Mouse (Mus musculus) heart, embryonic 13.5 days (tissue): ENCODE data around the gene Olfr718-ps1. TPM values are rescaled to one million over a fixed set of nuclear protein-coding genes. Genes with fewer than 3 reads are reported as not detected.
A peak's percentile ranks its signal among the peaks of the same experiment; 100 is the strongest.
"Not testable (repeated sequence)": the region's sequence is repeated elsewhere in the genome, so short reads cannot be mapped to it uniquely, and the experiment has no call there.

Source experiments
- ATAC-seq: fragments of 200-750 bp; cut with Nextera tagmentation; 2 replicates; pipeline ENCODE4 v1.8.0; 2017; ENCODE audit warnings: moderate TSS enrichment; ENCODE audit not compliant: insufficient number of reproducible peaks, low FRiP score, low TSS enrichment; ENCODE audit errors: extremely low read depth
- H3K27ac ChIP-seq: fragments of 300-500 bp; sonication (generic); replicated peaks from 2 replicates; pipeline ENCODE4 v1.5.1; 2015; ENCODE audit warnings: moderate library complexity, mild to moderate bottlenecking, inconsistent platforms
- H3K27me3 ChIP-seq: fragments of 300-500 bp; sonication (generic); replicated peaks from 2 replicates; pipeline ENCODE4 v1.6.1; 2015; ENCODE audit warnings: mild to moderate bottlenecking, inconsistent platforms
- H3K36me3 ChIP-seq: fragments of 300-500 bp; sonication (generic); 2 replicates; pipeline ENCODE4 v1.6.1; 2015; ENCODE audit warnings: mild to moderate bottlenecking, inconsistent platforms
- H3K4me1 ChIP-seq: fragments of 300-500 bp; sonication (generic); 2 replicates; pipeline ENCODE4 v1.6.1; 2015; ENCODE audit warnings: inconsistent platforms
- H3K4me2 ChIP-seq: fragments of 300-500 bp; sonication (generic); 2 replicates; pipeline ENCODE4 v1.6.1; 2015; ENCODE audit warnings: inconsistent platforms, mild to moderate bottlenecking, moderate library complexity
- H3K4me3 ChIP-seq: fragments of 300-500 bp; sonication (generic); 2 replicates; pipeline ENCODE4 v1.5.1; 2015; ENCODE audit warnings: moderate library complexity, mild to moderate bottlenecking, inconsistent platforms
- H3K9ac ChIP-seq: fragments of 300-500 bp; sonication (generic); 2 replicates; pipeline ENCODE4 v1.6.1; 2015; ENCODE audit warnings: inconsistent platforms, mild to moderate bottlenecking, moderate library complexity
- H3K9me3 ChIP-seq: fragments of 300-500 bp; sonication (generic); 2 replicates; pipeline ENCODE4 v1.6.1; 2016; ENCODE audit warnings: inconsistent platforms
- WGBS: fragments of 180-500 bp; shearing (Covaris S2); methylation state at CpG from one replicate; pipeline ENCODE4 v1.1.7; 2015; ENCODE audit warnings: mixed read lengths; 5-methylcytosine and 5-hydroxymethylcytosine counted together
- polyA plus RNA-seq: library from polyadenylated mRNA; unstranded; fragments of >200 nt; fragmentation: Nextera tagmentation; extraction: Ambion mirVana; gene quantifications from 2 replicates; pipeline ENCODE4 v1.2.1, GENCODE M21; 2015

Gene Olfr718-ps1
- not detected in 2 replicates for polyA plus RNA-seq

GRCm38 (mm10) chr5:143147481-143147880, at the start of gene Olfr718-ps1:
Gene Olfr718-ps1, minus strand, starts transcription at chr5:143147581.
- no peak within 1 kb of the TSS for H3K4me3 ChIP-seq
- no peak within 1 kb of the TSS for H3K9ac ChIP-seq
- H3K27me3 ChIP-seq: peaks cover 7% of the 10 kb centered on the region; the same call in 1 of the 2 replicates
- H3K36me3 ChIP-seq: no peaks in the 10 kb centered on the region
- 61% methylated on average over 3 of the region's 3 CpGs for WGBS
- H3K27ac ChIP-seq: no peak within 1 kb of the TSS
- no peak within 1 kb of the TSS for H3K4me2 ChIP-seq
- no peak for ATAC-seq
- H3K9me3 ChIP-seq: peaks cover 7% of the 10 kb centered on the region
- H3K4me1 ChIP-seq: no peaks in the 10 kb centered on the region

- Histone ChIP-seq H3K27me3 (peaks cover 13% of the 10 kb centered on the region; the same call in 1 of the 2 replicates), H3K36me3 (no peaks in the 10 kb centered on the region), H3K4me1 (no peaks in the 10 kb centered on the region), H3K9ac (no peak overlapping the region), H3K27ac (no peak overlapping the region), H3K4me2 (no peak overlapping the region), H3K9me3 (no peaks in the 10 kb centered on the region), H3K4me3 (no peak overlapping the region)
- WGBS: 73% methylated on average over 4 of the region's 4 CpGs
- no peak for ATAC-seq
Measured at GRCm38 (mm10) chr5:143196506-143196905, 49.1 kb upstream of the Olfr718-ps1 start.

DNA sequence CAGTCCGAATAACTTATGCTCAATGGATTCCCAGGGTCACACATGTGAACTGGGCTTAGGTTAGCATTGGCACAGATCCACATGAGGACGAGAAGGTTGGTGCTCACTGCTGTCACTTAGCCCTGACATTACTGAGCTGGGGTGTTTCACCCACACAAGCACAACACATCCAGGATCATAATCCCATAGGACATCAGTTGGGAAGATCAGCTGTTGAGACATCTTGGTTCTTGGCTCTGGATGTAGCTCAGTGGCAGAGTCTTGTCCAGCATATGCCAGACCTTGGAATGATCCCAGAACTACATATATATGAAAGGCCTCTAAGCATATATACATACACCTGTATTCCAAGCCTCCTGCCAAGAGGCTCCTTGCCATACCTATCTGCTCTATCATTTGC, 47.8 kb upstream of the Olfr718-ps1 start:
- WGBS: 71% methylated on average over 2 of the region's 2 CpGs
- Histone ChIP-seq H3K4me2 (no peak overlapping the region), H3K9ac (no peak overlapping the region), H3K27me3 (peaks cover 15% of the 10 kb centered on the region; the same call in 1 of the 2 replicates), H3K36me3 (no peaks in the 10 kb centered on the region), H3K4me1 (no peaks in the 10 kb centered on the region), H3K4me3 (no peak overlapping the region), H3K27ac (no peak overlapping the region), H3K9me3 (no peaks in the 10 kb centered on the region)
- ATAC-seq: no peak

GRCm38 (mm10) chr5:143194747-143195146, 47.4 kb upstream of the Olfr718-ps1 start:
- H3K4me1 ChIP-seq, H3K9me3 ChIP-seq, H3K4me2 ChIP-seq, H3K4me3 ChIP-seq, H3K27ac ChIP-seq, H3K9ac ChIP-seq, ATAC-seq, H3K36me3 ChIP-seq: not testable (repeated sequence)
- peaks cover 15% of the 10 kb centered on the region; the same call in 1 of the 2 replicates for H3K27me3 ChIP-seq
- WGBS: 57% methylated on average over 8 of the region's 8 CpGs

DNA sequence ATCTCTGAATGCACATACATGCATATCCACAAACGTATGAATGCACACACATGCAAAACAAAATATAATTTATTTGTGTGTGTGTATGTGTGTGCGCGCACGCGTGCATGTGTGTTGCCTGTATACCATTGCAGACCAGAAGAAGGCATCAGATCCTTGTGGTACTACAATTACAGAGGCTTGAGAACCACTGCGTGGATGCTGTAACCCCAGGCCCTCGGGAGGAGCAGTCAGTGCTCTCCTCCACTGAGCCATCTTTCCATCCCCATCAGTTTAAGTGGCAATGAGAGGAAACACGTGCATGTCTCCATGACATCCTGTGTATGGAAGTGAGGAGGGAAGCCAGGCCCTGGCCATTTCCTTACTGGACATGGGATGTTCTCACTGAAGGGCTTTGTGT, 45.4 kb upstream of the Olfr718-ps1 start:
- Histone ChIP-seq H3K4me1 (no peaks in the 10 kb centered on the region), H3K27ac (no peak overlapping the region), H3K36me3 (no peaks in the 10 kb centered on the region), H3K4me3 (no peak overlapping the region), H3K9ac (no peak overlapping the region), H3K9me3 (no peaks in the 10 kb centered on the region), H3K27me3 (peaks cover 15% of the 10 kb centered on the region; the same call in 1 of the 2 replicates), H3K4me2 (no peak overlapping the region)
- ATAC-seq: no peak
- whole genome bisulfite sequencing: 85% methylated on average over 8 of the region's 8 CpGs

- WGBS: 71% methylated on average over 1 of the region's 1 CpGs
- ATAC-seq, H3K4me3 ChIP-seq: not testable (repeated sequence)
Measured at GRCm38 (mm10) chr5:143188014-143188413, 40.6 kb upstream of the Olfr718-ps1 start.

GRCm38 (mm10) chr5:143180255-143181076, 33.1 kb upstream of the Olfr718-ps1 start, which contains the start of the genes Rbak and Spdye4b:
Gene Rbak, minus strand, starts transcription at chr5:143180775.
Gene Spdye4b, plus strand, starts transcription at chr5:143181017.
- H3K27me3 ChIP-seq: no peaks in the 10 kb centered on the region
- peak; percentile 71 for ATAC-seq
- peak within 1 kb of the TSS; percentile 85 for H3K4me3 ChIP-seq
- peaks cover 18% of the 10 kb centered on the region for H3K4me1 ChIP-seq
- peak within 1 kb of the TSS; percentile 82 for H3K4me2 ChIP-seq
- peaks cover 5% of the 10 kb centered on the region for H3K9me3 ChIP-seq
- H3K9ac ChIP-seq: peak within 1 kb of the TSS; percentile 96
- under 1% methylated on average over 58 of the region's 58 CpGs for WGBS
- H3K27ac ChIP-seq: peak within 1 kb of the TSS; percentile 84
- peaks cover 31% of the 10 kb centered on the region for H3K36me3 ChIP-seq

More at GRCm38 (mm10) chr5:143188014-143188413, 40.6 kb upstream of the Olfr718-ps1 start:
- H3K4me2 ChIP-seq, H3K9me3 ChIP-seq, H3K27ac ChIP-seq, H3K9ac ChIP-seq, H3K27me3 ChIP-seq, H3K4me1 ChIP-seq, H3K36me3 ChIP-seq: not testable (repeated sequence)

DNA sequence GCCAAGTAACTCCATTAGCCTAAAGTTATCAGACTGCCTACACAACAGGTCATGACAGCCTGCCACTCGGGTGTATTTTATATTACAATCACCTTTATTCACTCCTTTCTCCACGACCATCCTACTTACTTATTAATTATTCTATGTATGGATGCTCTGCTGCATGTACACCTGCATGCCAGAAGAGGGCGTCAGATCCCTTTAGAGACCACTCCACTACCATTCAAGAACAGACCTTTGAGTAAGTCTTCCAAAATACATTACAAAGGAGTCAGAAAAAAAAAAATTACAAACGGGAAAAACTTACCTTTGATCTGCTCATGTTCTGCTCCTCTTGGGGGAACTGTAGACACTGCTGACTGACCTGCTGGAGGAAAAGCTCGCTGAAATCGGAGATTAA, 31.8 kb upstream of the Olfr718-ps1 start:
- H3K36me3 ChIP-seq: peaks cover 44% of the 10 kb centered on the region
- peak overlapping the region; percentile 82 for H3K4me2 ChIP-seq
- peaks cover 18% of the 10 kb centered on the region for H3K4me1 ChIP-seq
- ATAC-seq: no peak
- no peaks in the 10 kb centered on the region for H3K27me3 ChIP-seq
- 42% methylated on average over 6 of the region's 6 CpGs for WGBS
- H3K27ac ChIP-seq: no peak overlapping the region
- peaks cover 7% of the 10 kb centered on the region for H3K9me3 ChIP-seq
- H3K4me3 ChIP-seq: no peak overlapping the region
- H3K9ac ChIP-seq: no peak overlapping the region

DNA sequence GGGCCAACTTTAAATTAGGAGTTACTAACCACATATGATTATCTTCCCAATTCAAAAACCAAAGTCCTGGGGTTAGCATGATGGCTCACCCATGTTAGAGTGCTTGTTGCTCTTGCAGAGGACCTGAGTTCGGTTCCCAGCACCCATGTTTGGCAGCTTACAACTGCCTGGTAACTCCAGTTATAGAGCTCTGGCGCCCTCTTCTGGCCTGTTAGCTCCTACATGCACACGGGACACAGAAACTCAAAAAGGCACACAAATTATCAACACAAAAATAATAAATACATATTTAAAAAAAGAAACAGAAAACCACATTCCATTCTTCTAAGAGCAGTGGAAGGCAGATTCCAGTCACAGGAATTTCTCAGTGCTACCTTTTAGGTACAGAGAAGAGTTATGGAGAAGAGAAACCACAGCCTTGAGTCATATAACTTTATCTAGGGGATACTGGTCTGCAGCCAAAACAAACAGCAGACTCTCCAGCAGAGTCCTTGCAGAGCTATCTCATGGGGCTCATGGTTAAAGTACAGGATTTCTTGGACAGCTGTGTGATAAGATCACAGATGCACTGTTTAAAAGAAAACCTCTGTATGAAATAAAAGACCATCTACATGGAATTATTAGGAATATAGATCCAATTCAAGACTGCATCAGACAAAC, 30.3 kb upstream of the Olfr718-ps1 start:
- Histone ChIP-seq H3K4me2 (no peak overlapping the region), H3K9me3 (peaks cover 22% of the 10 kb centered on the region), H3K4me3 (no peak overlapping the region), H3K27me3 (no peaks in the 10 kb centered on the region), H3K27ac (no peak overlapping the region), H3K4me1 (peaks cover 18% of the 10 kb centered on the region), H3K36me3 (peaks cover 59% of the 10 kb centered on the region), H3K9ac (no peak overlapping the region)
- 81% methylated on average over 3 of the region's 3 CpGs for WGBS
- ATAC-seq: no peak

GRCm38 (mm10) chr5:143175970-143176369, 28.6 kb upstream of the Olfr718-ps1 start:
- Histone ChIP-seq H3K9ac (no peak overlapping the region), H3K27ac (no peak overlapping the region), H3K9me3 (peaks cover 23% of the 10 kb centered on the region), H3K27me3 (no peaks in the 10 kb centered on the region), H3K36me3 (peaks cover 76% of the 10 kb centered on the region), H3K4me1 (peaks cover 18% of the 10 kb centered on the region), H3K4me2 (no peak overlapping the region), H3K4me3 (no peak overlapping the region)
- 92% methylated on average over 4 of the region's 4 CpGs for WGBS
- ATAC-seq: no peak

DNA sequence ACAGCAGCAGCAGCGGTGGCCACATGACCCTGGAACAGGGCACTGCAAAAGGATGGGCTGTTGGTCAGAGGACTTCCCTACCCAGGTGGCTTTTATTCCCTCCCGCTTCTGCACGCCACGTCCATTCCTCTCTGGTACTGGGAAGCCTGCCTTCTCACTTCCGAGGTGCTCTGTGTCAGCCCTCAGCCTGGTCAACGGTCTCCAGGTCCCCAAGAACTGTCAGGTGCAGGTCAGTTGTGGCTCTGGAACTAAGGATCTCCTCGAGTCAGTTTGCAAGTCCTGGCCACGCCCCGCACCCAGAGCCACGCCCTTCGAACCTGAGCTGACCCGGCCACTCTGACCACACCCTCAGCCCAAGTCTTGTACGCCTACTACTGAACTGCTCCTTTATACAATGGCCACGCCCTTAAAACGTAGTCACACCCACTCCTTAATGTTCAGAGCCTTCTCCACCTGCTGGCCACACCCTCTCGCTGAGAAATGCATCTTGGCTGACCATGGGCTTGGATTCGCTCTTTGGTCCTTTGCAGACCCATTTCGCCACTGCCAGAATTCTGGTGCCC, 18.2 kb upstream of the Olfr718-ps1 start:
- Histone ChIP-seq H3K9me3 (no peaks in the 10 kb centered on the region), H3K4me3 (peak overlapping the region; percentile 18), H3K4me1 (peaks cover 7% of the 10 kb centered on the region; the same call in 1 of the 2 replicates), H3K4me2 (peak overlapping the region; percentile 51), H3K36me3 (no peaks in the 10 kb centered on the region), H3K27ac (no peak overlapping the region), H3K27me3 (peaks cover 12% of the 10 kb centered on the region), H3K9ac (no peak overlapping the region)
- ATAC-seq: peak; percentile 74
- WGBS: 15% methylated on average over 18 of the region's 18 CpGs
